Mouse (Mus musculus): ENCODE measurements around the gene Gm11146. TPM values are rescaled to one million over a fixed set of nuclear protein-coding genes. Genes with fewer than 3 reads are reported as not detected.

Gene Gm11146
- polyA plus RNA-seq, 2 experiments from 2014 or later = not detected

DNA sequence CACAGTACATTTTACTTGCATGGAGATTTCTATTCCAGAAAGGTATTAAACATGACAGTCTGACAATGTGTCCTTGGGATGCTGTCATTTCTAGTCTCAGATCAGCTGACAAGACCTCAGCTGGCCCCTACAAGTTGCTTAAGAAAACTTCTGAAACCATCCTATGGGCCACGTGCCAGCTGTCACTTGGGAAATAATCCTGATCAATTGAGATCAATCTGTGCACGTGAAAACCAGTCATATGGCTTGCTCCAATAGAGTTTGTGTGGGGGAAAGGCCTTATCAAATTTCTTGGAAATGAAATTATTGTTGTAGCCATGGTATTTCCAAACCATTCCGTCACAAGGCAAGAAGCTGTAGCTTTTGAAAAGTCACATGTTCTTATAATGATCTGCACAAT lies 50.8 kb downstream of the Gm11146 start:
- no peak for ATAC-seq

All from CD4-positive, CD25-positive, alpha-beta regulatory T cell, adult 4 months (primary cell).